ENCODE assay signal across 8 mouse cellular contexts in genomic region chr4:132807771-132808641, GRCm38 (mm10). TPM values are rescaled to one million over a fixed set of nuclear protein-coding genes. Genes with fewer than 3 reads are reported as not detected.
A peak's percentile ranks its signal among the peaks of the same experiment; 100 is the strongest.
DNase-seq lines count a peak whose midpoint lies in the region; ATAC-seq and TF ChIP-seq lines count a peak whose summit lies in the region.

No protein-coding gene starts in this region.

- no peaks in the 10 kb centered on the region for H3K9me3 ChIP-seq in MEL (replicated peaks; ENCODE audit: insufficient read depth, low read length)
- H3K9me3 ChIP-seq in hindbrain, embryonic 11.5 days (ENCODE audit: control insufficient read depth, low read length), result no peaks in the 10 kb centered on the region
- peaks cover 4% of the 10 kb centered on the region; the same call in 1 of the 2 replicates for H3K9me3 ChIP-seq in midbrain, embryonic 11.5 days (ENCODE audit: control insufficient read depth, low read length)

- peak overlapping the region in 1 of 2 experiments; percentile 39; a peak in 1 of 4 replicates for H3K4me3 ChIP-seq in MEL (ENCODE audit: control insufficient read depth in 1 of 2, insufficient read depth in 1 of 2, low read depth in 2 of 2, low read length in 2 of 2)
- no peak overlapping the region for H3K4me3 ChIP-seq in hindbrain, embryonic 11.5 days (ENCODE audit: low read depth, low read length)
- H3K4me3 ChIP-seq in midbrain, embryonic 11.5 days (ENCODE audit: low read depth, low read length), result no peak overlapping the region

- H3K9ac ChIP-seq in MEL (ENCODE audit: control insufficient read depth, low read depth, low read length, poor library complexity, severe bottlenecking), result peak overlapping the region; percentile 15
- H3K9ac ChIP-seq in hindbrain, embryonic 11.5 days (ENCODE audit: low read depth, low read length), result no peak overlapping the region
- H3K9ac ChIP-seq in midbrain, embryonic 11.5 days (ENCODE audit: low read length), result no peak overlapping the region

- H3K4me1 ChIP-seq in MEL (ENCODE audit: control insufficient read depth in 1 of 2, insufficient read depth in 2 of 2, low read length in 2 of 2), result peaks cover 19 to 28% of the 10 kb centered on the region in 2 experiments
- H3K4me1 ChIP-seq in hindbrain, embryonic 11.5 days (replicated peaks; ENCODE audit: control insufficient read depth, insufficient read depth, low read length), result no peaks in the 10 kb centered on the region
- H3K4me1 ChIP-seq in midbrain, embryonic 11.5 days (ENCODE audit: control insufficient read depth, insufficient read depth, low read length), result no peaks in the 10 kb centered on the region

- no peaks in the 10 kb centered on the region for H3K79me2 ChIP-seq in MEL (ENCODE audit: control insufficient read depth, insufficient read depth, low read length, poor library complexity)

- peak; percentile 59 to 70 for TF ChIP-seq EP300 in MEL (IDR thresholded peaks at IDR 0.05; ENCODE audit: low read depth in 1 of 2, low read length in 2 of 2)

- TF ChIP-seq RAD21 in MEL (IDR thresholded peaks at IDR 0.05; ENCODE audit: low read depth, low read length), result no peak

- H3K27me3 ChIP-seq in MEL (ENCODE audit: control insufficient read depth in 1 of 2, insufficient read depth in 2 of 2, low read length in 2 of 2), result no peaks in the 10 kb centered on the region
- H3K27me3 ChIP-seq in hindbrain, embryonic 11.5 days (ENCODE audit: control insufficient read depth, insufficient read depth, low read length), result no peaks in the 10 kb centered on the region
- H3K27me3 ChIP-seq in midbrain, embryonic 11.5 days (ENCODE audit: control insufficient read depth, insufficient read depth, low read length), result no peaks in the 10 kb centered on the region

- intact Hi-C loops in heart, postnatal 36 days (cut with DNase I), result no loop called here

- H3K4me2 ChIP-seq in hindbrain, embryonic 11.5 days (replicated peaks; ENCODE audit: low read depth, low read length), result no peak overlapping the region
- H3K4me2 ChIP-seq in midbrain, embryonic 11.5 days, result no peak overlapping the region

- DNase-seq in 416B (ENCODE audit: low read depth), result peak; percentile 75
- DNase-seq in MEL (ENCODE audit: low read depth, low spot score), result peak; percentile 87
- peak; percentile 21 to 34 for DNase-seq in heart, postnatal 36 days
- no peak for DNase-seq in hindbrain, embryonic 11.5 days (ENCODE audit: low spot score)
- DNase-seq in midbrain, embryonic 11.5 days (ENCODE audit: low spot score, missing footprints), result no peak
- DNase-seq in kidney, postnatal 4 days, result no peak

- H3K36me3 ChIP-seq in MEL (ENCODE audit: control insufficient read depth in 1 of 2, insufficient read depth in 2 of 2, low read length in 2 of 2), result peaks cover 0 to 33% of the 10 kb centered on the region in 2 experiments; a peak in 2 of 4 replicates
- no peaks in the 10 kb centered on the region for H3K36me3 ChIP-seq in hindbrain, embryonic 11.5 days (ENCODE audit: control insufficient read depth, insufficient read depth, low read length)
- no peaks in the 10 kb centered on the region for H3K36me3 ChIP-seq in midbrain, embryonic 11.5 days (ENCODE audit: control insufficient read depth, insufficient read depth, low read length)

- TF ChIP-seq POLR2A in MEL (IDR thresholded peaks at IDR 0.05; ENCODE audit: control insufficient read depth in 1 of 2, insufficient read depth in 1 of 2, low read depth in 1 of 2, low read length in 2 of 2, poor library complexity in 1 of 2), result no peak

- ATAC-seq in megakaryocyte, adult 5-6 weeks (ENCODE audit: poor library complexity, severe bottlenecking), result peak; percentile 82
- no peak for ATAC-seq in hindbrain, embryonic 11.5 days (ENCODE audit: low FRiP score)
- no peak for ATAC-seq in midbrain, embryonic 11.5 days (ENCODE audit: low FRiP score)
- ATAC-seq in activated CD4-positive, CD25-positive, alpha-beta regulatory T cell, adult 4 months, result no peak

- peak overlapping the region; percentile 54 for H3K27ac ChIP-seq in MEL (ENCODE audit: control insufficient read depth, low read depth, low read length)
- no peak overlapping the region for H3K27ac ChIP-seq in hindbrain, embryonic 11.5 days (ENCODE audit: low read depth, low read length)
- no peak overlapping the region for H3K27ac ChIP-seq in midbrain, embryonic 11.5 days (ENCODE audit: low read depth, low read length)

- WGBS in hindbrain, embryonic 11.5 days, result 75% methylated on average over 5 of the region's 5 CpGs
- WGBS in midbrain, embryonic 11.5 days, result 75% methylated on average over 5 of the region's 5 CpGs

- TF ChIP-seq CTCF in MEL (IDR thresholded peaks at IDR 0.05 in 2 of 3, conservative IDR thresholded peaks at IDR 0.05 in 1 of 3; ENCODE audit: control insufficient read depth in 1 of 3, insufficient read depth in 1 of 3, low read depth in 2 of 3, low read length in 3 of 3, poor library complexity in 1 of 3, severe bottlenecking in 1 of 3), result no peak

TF ChIP-seq in MEL, 35 proteins besides CTCF, POLR2A, EP300 and RAD21 (continues in another document):
- TF ChIP-seq JUND (IDR thresholded peaks at IDR 0.05; ENCODE audit: low read depth, low read length) (no peak), E2F4 (IDR thresholded peaks at IDR 0.05; ENCODE audit: borderline replicate concordance, low read depth, low read length) (no peak), MXI1 (IDR thresholded peaks at IDR 0.05; ENCODE audit: low read depth, low read length) (no peak; the same call in 1 of the 2 replicates), KAT2A (conservative IDR thresholded peaks at IDR 0.05; ENCODE audit: low read depth, low read length) (no peak), TAL1 (IDR thresholded peaks at IDR 0.05; ENCODE audit: low read length) (no peak), MAZ (IDR thresholded peaks at IDR 0.05; ENCODE audit: low read depth, low read length) (peak; percentile 60; the same call in 1 of the 2 replicates), ELF1 (IDR thresholded peaks at IDR 0.05; ENCODE audit: low read depth, low read length) (peak; percentile 66), ZKSCAN1 (IDR thresholded peaks at IDR 0.05; ENCODE audit: low read depth, low read length) (peak; percentile 84; the same call in 1 of the 2 replicates), CHD1 (IDR thresholded peaks at IDR 0.05; ENCODE audit: low read depth, low read length) (no peak; the same call in 1 of the 2 replicates), MEF2A (IDR thresholded peaks at IDR 0.05; ENCODE audit: extremely low read depth, insufficient replicate concordance, low read depth, low read length, poor library complexity, severe bottlenecking) (no peak), USF2 (IDR thresholded peaks at IDR 0.05; ENCODE audit: borderline replicate concordance in 1 of 2, insufficient read depth in 1 of 2, low read depth in 1 of 2, low read length in 2 of 2) (no peak), MAX (IDR thresholded peaks at IDR 0.05; ENCODE audit: low read length) (no peak), ZNF384 (IDR thresholded peaks at IDR 0.05; ENCODE audit: low read depth, low read length) (peak; percentile 99), MAFK (IDR thresholded peaks at IDR 0.05; ENCODE audit: borderline replicate concordance, low read depth, low read length) (no peak)

RNA-seq across cellular contexts. Expression of gene Themis2, which starts 11.8 kb away (rescaled TPM):
- total RNA-seq in MEL (2012; rRNA removed), result 1.0 and 1.1 TPM in 2 replicates
- 1 to 10 TPM in 1 of 2 experiments, not detected in 1; 2.6 TPM for polyA plus RNA-seq in MEL (2012; ENCODE audit: insufficient read depth in 1 of 2, insufficient read length in 2 of 2, low read depth in 1 of 2, low replicate concordance in 2 of 2, missing spikeins in 1 of 2)
- total RNA-seq in heart, postnatal 36 days (2021), result 1 to 10 TPM; 2.2 to 2.9 TPM
- 129 and 136 TPM in 2 replicates for total RNA-seq in megakaryocyte, adult 5-6 weeks (2015)
- 84.4 and 95.0 TPM in 2 replicates for total RNA-seq in megakaryocyte, adult 5-6 weeks (2017)
- 0.67 and 0.69 TPM in 2 replicates for polyA plus RNA-seq in hindbrain, embryonic 11.5 days (2014; fragmentation: Nextera tagmentation; extraction: Ambion mirVana)
- 1.1 TPM in 2 replicates for polyA plus RNA-seq in midbrain, embryonic 11.5 days (2014; fragmentation: Nextera tagmentation; extraction: Ambion mirVana)
- polyA plus RNA-seq in activated CD4-positive, CD25-positive, alpha-beta regulatory T cell, adult 4 months (2017; shearing (Covaris generic)), result 1 to 10 TPM in 1 of 2 experiments, under 1 TPM in 1; 0.91 to 1.0 TPM

RNA-seq across cellular contexts. Expression of gene Ppp1r8, which starts 35.0 kb away (rescaled TPM):
- total RNA-seq in MEL (2012; rRNA removed), result 83.6 and 84.7 TPM in 2 replicates
- 100 to 1,000 TPM in 1 of 2 experiments, not detected in 1; 103 TPM for polyA plus RNA-seq in MEL (2012; ENCODE audit: insufficient read depth in 1 of 2, insufficient read length in 2 of 2, low read depth in 1 of 2, low replicate concordance in 2 of 2, missing spikeins in 1 of 2)
- 10 to 100 TPM; 16.6 to 18.8 TPM for total RNA-seq in heart, postnatal 36 days (2021)
- 25.7 and 29.6 TPM in 2 replicates for total RNA-seq in megakaryocyte, adult 5-6 weeks (2015)
- 46.1 and 50.1 TPM in 2 replicates for total RNA-seq in megakaryocyte, adult 5-6 weeks (2017)
- polyA plus RNA-seq in hindbrain, embryonic 11.5 days (2014; fragmentation: Nextera tagmentation; extraction: Ambion mirVana), result 87.2 and 114 TPM in 2 replicates
- polyA plus RNA-seq in midbrain, embryonic 11.5 days (2014; fragmentation: Nextera tagmentation; extraction: Ambion mirVana), result 118 and 119 TPM in 2 replicates
- polyA plus RNA-seq in activated CD4-positive, CD25-positive, alpha-beta regulatory T cell, adult 4 months (2017; shearing (Covaris generic)), result 10 to 100 TPM; 25.3 to 26.3 TPM

RNA-seq across cellular contexts. Expression of gene Rpa2, which starts 39.9 kb away (rescaled TPM):
- total RNA-seq in MEL (2012; rRNA removed), result 102 and 119 TPM in 2 replicates
- polyA plus RNA-seq in MEL (2012; ENCODE audit: insufficient read depth in 1 of 2, insufficient read length in 2 of 2, low read depth in 1 of 2, low replicate concordance in 2 of 2, missing spikeins in 1 of 2), result 100 to 1,000 TPM in 1 of 2 experiments, not detected in 1; 103 TPM
- 10 to 100 TPM; 11.6 to 15.0 TPM for total RNA-seq in heart, postnatal 36 days (2021)
- total RNA-seq in megakaryocyte, adult 5-6 weeks (2015), result 28.0 and 28.7 TPM in 2 replicates
- total RNA-seq in megakaryocyte, adult 5-6 weeks (2017), result 22.3 and 27.9 TPM in 2 replicates
- polyA plus RNA-seq in hindbrain, embryonic 11.5 days (2014; fragmentation: Nextera tagmentation; extraction: Ambion mirVana), result 121 and 130 TPM in 2 replicates
- 164 TPM in 2 replicates for polyA plus RNA-seq in midbrain, embryonic 11.5 days (2014; fragmentation: Nextera tagmentation; extraction: Ambion mirVana)
- 10 to 100 TPM; 54.6 to 80.3 TPM for polyA plus RNA-seq in activated CD4-positive, CD25-positive, alpha-beta regulatory T cell, adult 4 months (2017; shearing (Covaris generic))

RNA-seq across cellular contexts. Expression of gene Smpdl3b, which starts 51.0 kb away (rescaled TPM):
- 0.20 and 0.69 TPM in 2 replicates for total RNA-seq in MEL (2012; rRNA removed)
- under 1 TPM in 1 of 2 experiments, not detected in 1; 0.28 TPM for polyA plus RNA-seq in MEL (2012; ENCODE audit: insufficient read depth in 1 of 2, insufficient read length in 2 of 2, low read depth in 1 of 2, low replicate concordance in 2 of 2, missing spikeins in 1 of 2)
- under 1 TPM; 0.61 to 0.89 TPM for total RNA-seq in heart, postnatal 36 days (2021)
- total RNA-seq in megakaryocyte, adult 5-6 weeks (2015), result 3.0 and 4.5 TPM in 2 replicates
- 3.9 and 4.3 TPM in 2 replicates for total RNA-seq in megakaryocyte, adult 5-6 weeks (2017)
- 1.7 and 1.8 TPM in 2 replicates for polyA plus RNA-seq in hindbrain, embryonic 11.5 days (2014; fragmentation: Nextera tagmentation; extraction: Ambion mirVana)
- 2.1 and 2.4 TPM in 2 replicates for polyA plus RNA-seq in midbrain, embryonic 11.5 days (2014; fragmentation: Nextera tagmentation; extraction: Ambion mirVana)
- polyA plus RNA-seq in activated CD4-positive, CD25-positive, alpha-beta regulatory T cell, adult 4 months (2017; shearing (Covaris generic)), result 1 to 10 TPM; 2.7 to 4.4 TPM

Comparison
In these comparisons a context has a peak if more than half of its experiments do, and no peak if none do; other contexts are left out.
1. DNase-seq: peak in 416B (single experiment), MEL (single experiment) and heart, postnatal 36 days (2 of 2); none in hindbrain, embryonic 11.5 days (single experiment), midbrain, embryonic 11.5 days (single experiment) and kidney, postnatal 4 days (0 of 2).